Mouse (Mus musculus) liver, adult 2 months (tissue): ENCODE data around the gene Cib3.

Source experiments
- CTCF ChIP-seq: fragments of 200-500 bp; IDR thresholded peaks from 2 replicates; pipeline ENCODE4 v1.5.1; 2011; ENCODE audit warnings: low read depth, low read length, control low read depth
- POLR2A ChIP-seq: fragments of 200-500 bp; IDR thresholded peaks from 2 replicates; pipeline ENCODE4 v1.6.1; 2011; ENCODE audit warnings: low read length, control low read depth; ENCODE audit not compliant: insufficient read depth; ENCODE audit errors: extremely low read depth

DNA sequence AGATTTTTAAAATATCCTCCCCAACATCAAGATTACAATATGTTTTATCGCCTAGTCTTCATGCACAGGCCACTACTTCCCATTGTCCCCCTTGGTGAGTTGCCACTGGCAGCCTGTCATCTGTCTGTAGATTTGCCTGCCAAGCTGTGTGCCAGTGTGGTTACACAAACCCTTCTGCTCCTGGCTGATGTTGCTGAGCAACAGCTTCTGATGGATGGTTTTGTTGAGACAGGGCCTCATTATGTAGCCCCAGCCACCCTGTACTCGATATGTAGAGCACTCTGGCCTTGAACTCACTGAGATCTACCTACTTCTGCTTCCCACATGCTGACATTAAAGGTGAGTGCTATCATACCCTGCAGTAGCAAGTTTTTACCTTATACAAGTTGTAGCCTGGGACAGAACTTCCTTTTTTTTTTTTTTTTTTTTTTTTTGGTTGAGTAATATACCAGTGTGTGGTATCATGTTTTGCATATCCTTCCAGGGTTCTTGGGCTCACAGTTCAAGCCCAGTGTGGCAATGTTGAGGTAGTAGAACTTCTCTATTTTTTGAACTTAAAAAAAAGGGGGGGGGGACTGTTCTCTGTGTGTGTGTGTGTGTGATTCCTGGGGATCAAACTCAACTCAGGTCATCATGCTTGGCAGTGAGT, 29.0 kb downstream of the Cib3 start:
- no peak for TF ChIP-seq CTCF
- TF ChIP-seq POLR2A: no peak
